Mouse (Mus musculus) hindlimb bud, embryonic 11.5 days (tissue): ENCODE results near the gene Kremen2.
A peak's percentile ranks its signal among the peaks of the same experiment; 100 is the strongest.

Experiments
- DNase-seq: peaks from one replicate; pipeline ENCODE4 v3.0.0-alpha.2; 2012; ENCODE audit warnings: low read depth, low spot score; ENCODE audit errors: extremely low spot score

Gene Kremen2

GRCm38 (mm10) chr17:23761155-23761554 lies 15.5 kb upstream of the Kremen2 start:
- no peak for DNase-seq

- no peak for DNase-seq
Observed at GRCm38 (mm10) chr17:23760231-23760630, 14.6 kb upstream of the Kremen2 start.

GRCm38 (mm10) chr17:23758801-23759200 lies 13.2 kb upstream of the Kremen2 start:
- no peak for DNase-seq

- no peak for DNase-seq
Observed at GRCm38 (mm10) chr17:23757581-23757980, 11.9 kb upstream of the Kremen2 start.

- no peak for DNase-seq
Observed at GRCm38 (mm10) chr17:23755689-23756088, 10.1 kb upstream of the Kremen2 start.

GRCm38 (mm10) chr17:23749400-23750191 lies 4.0 kb upstream of the Kremen2 start:
- DNase-seq, result no peak

- peak; percentile 85 for DNase-seq
Observed at GRCm38 (mm10) chr17:23748631-23749391, 3.2 kb upstream of the Kremen2 start.

GRCm38 (mm10) chr17:23748026-23748425 lies 2.4 kb upstream of the Kremen2 start:
- DNase-seq, result no peak

- DNase-seq, result no peak
Observed at GRCm38 (mm10) chr17:23747471-23747870, 1.8 kb upstream of the Kremen2 start.

GRCm38 (mm10) chr17:23746767-23747166 lies 1.1 kb upstream of the Kremen2 start:
- no peak for DNase-seq

- DNase-seq, result no peak
Observed at GRCm38 (mm10) chr17:23746311-23746710, 678 bp upstream of the Kremen2 start.

- no peak for DNase-seq
Observed at GRCm38 (mm10) chr17:23744651-23745050, 982 bp downstream of the Kremen2 start.

GRCm38 (mm10) chr17:23744076-23744475 lies 1.6 kb downstream of the Kremen2 start:
- no peak for DNase-seq

GRCm38 (mm10) chr17:23742941-23743340 lies 2.7 kb downstream of the Kremen2 start:
- no peak for DNase-seq

- no peak for DNase-seq
Observed at GRCm38 (mm10) chr17:23742210-23742793, 3.3 kb downstream of the Kremen2 start.

- no peak for DNase-seq
Observed at GRCm38 (mm10) chr17:23741359-23742209, 4.0 kb downstream of the Kremen2 start.

- no peak for DNase-seq
Observed at GRCm38 (mm10) chr17:23740598-23741021, 5.0 kb downstream of the Kremen2 start, which contains the start of gene Paqr4. Gene Paqr4, minus strand, starts transcription at chr17:23740867.

GRCm38 (mm10) chr17:23740136-23740584 lies 5.5 kb downstream of the Kremen2 start:
- DNase-seq, result no peak

GRCm38 (mm10) chr17:23739202-23740135 lies 6.2 kb downstream of the Kremen2 start:
- DNase-seq, result no peak

GRCm38 (mm10) chr17:23738836-23739201 lies 6.8 kb downstream of the Kremen2 start:
- DNase-seq, result no peak
